Mouse (Mus musculus) heart, embryonic 12.5 days (tissue): Measurements from ENCODE around the gene Prkg2. TPM values are rescaled to one million over a fixed set of nuclear protein-coding genes. Genes with fewer than 3 reads are reported as not detected.

ENCODE experiments used
- ATAC-seq: fragments of 200-750 bp; cut with Nextera tagmentation; 2 replicates; pipeline ENCODE4 v1.8.0; 2017; ENCODE audit warnings: moderate TSS enrichment, moderate library complexity; ENCODE audit not compliant: insufficient number of reproducible peaks, low FRiP score
- H3K27ac ChIP-seq: fragments of 300-500 bp; sonication (generic); 2 replicates; pipeline ENCODE4 v1.5.1; 2016; ENCODE audit warnings: mild to moderate bottlenecking, moderate library complexity; ENCODE audit not compliant: poor library complexity, severe bottlenecking
- H3K27me3 ChIP-seq: fragments of 300-500 bp; sonication (generic); replicated peaks from 2 replicates; pipeline ENCODE4 v1.6.1; 2016; ENCODE audit warnings: mild to moderate bottlenecking, moderate library complexity
- H3K36me3 ChIP-seq: fragments of 300-500 bp; sonication (generic); 2 replicates; pipeline ENCODE4 v1.6.1; 2016; ENCODE audit warnings: mild to moderate bottlenecking, moderate library complexity
- H3K4me1 ChIP-seq: fragments of 300-500 bp; sonication (generic); replicated peaks from 2 replicates; pipeline ENCODE4 v1.6.1; 2016; ENCODE audit warnings: mild to moderate bottlenecking
- H3K4me2 ChIP-seq: fragments of 300-500 bp; sonication (generic); 2 replicates; pipeline ENCODE4 v1.6.1; 2016; ENCODE audit warnings: mild to moderate bottlenecking, moderate library complexity
- H3K4me3 ChIP-seq: fragments of 300-500 bp; sonication (generic); 2 replicates; pipeline ENCODE4 v1.5.1; 2016; ENCODE audit warnings: mild to moderate bottlenecking
- H3K9ac ChIP-seq: fragments of 300-500 bp; sonication (generic); 2 replicates; pipeline ENCODE4 v1.6.1; 2016; ENCODE audit warnings: mild to moderate bottlenecking, moderate library complexity
- H3K9me3 ChIP-seq: fragments of 300-500 bp; sonication (generic); replicated peaks from 2 replicates; pipeline ENCODE4 v1.6.1; 2016; ENCODE audit warnings: mild to moderate bottlenecking, moderate library complexity
- WGBS: fragments of 180-500 bp; shearing (Covaris S2); methylation state at CpG from one replicate; pipeline ENCODE4 v1.1.7; 2016; 5-methylcytosine and 5-hydroxymethylcytosine counted together
- polyA plus RNA-seq: library from polyadenylated mRNA; unstranded; fragments of >200 nt; fragmentation: Nextera tagmentation; extraction: Ambion mirVana; gene quantifications from 2 replicates; pipeline ENCODE4 v1.2.1, GENCODE M21; 2016

Prkg2 gene
- polyA plus RNA-seq, 1 experiment from 2014 or later = 0.34 TPM

DNA sequence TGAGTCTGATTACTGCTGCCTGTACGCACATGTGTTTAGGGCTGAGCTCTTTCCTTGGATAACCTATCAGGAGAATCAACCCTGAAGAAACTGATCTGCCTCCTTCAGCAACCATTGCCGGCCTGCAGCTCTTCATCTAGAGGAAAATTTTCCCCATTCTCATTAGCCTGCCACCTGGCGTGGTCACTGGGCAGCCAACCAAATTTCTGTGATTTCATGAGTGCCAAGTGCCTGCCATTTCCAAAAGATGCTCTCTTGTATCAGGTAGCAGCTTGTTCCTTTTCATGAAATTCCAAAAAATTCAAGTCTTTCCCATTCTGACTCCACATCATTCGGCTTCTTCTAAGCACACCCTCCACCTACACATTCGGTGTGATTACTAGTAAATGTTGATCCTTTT is 136.2 kb downstream of the Prkg2 start:
- Histone ChIP-seq H3K27ac (no peak overlapping the region), H3K4me1 (no peaks in the 10 kb centered on the region), H3K4me3 (no peak overlapping the region), H3K9ac (no peak overlapping the region), H3K4me2 (no peak overlapping the region), H3K27me3 (no peaks in the 10 kb centered on the region), H3K36me3 (no peaks in the 10 kb centered on the region), H3K9me3 (no peaks in the 10 kb centered on the region)
- WGBS = 79% methylated on average over 5 of the region's 5 CpGs
- no peak for ATAC-seq

GRCm38 (mm10) chr5:98897946-98898345 is 139.2 kb downstream of the Prkg2 start:
- no peaks in the 10 kb centered on the region for H3K4me1 ChIP-seq
- no peak overlapping the region for H3K9ac ChIP-seq
- no peak for ATAC-seq
- no peak overlapping the region for H3K4me2 ChIP-seq
- no peak overlapping the region for H3K27ac ChIP-seq
- H3K4me3 ChIP-seq = no peak overlapping the region
- H3K9me3 ChIP-seq = no peaks in the 10 kb centered on the region
- no peaks in the 10 kb centered on the region for H3K27me3 ChIP-seq
- no peaks in the 10 kb centered on the region for H3K36me3 ChIP-seq

DNA sequence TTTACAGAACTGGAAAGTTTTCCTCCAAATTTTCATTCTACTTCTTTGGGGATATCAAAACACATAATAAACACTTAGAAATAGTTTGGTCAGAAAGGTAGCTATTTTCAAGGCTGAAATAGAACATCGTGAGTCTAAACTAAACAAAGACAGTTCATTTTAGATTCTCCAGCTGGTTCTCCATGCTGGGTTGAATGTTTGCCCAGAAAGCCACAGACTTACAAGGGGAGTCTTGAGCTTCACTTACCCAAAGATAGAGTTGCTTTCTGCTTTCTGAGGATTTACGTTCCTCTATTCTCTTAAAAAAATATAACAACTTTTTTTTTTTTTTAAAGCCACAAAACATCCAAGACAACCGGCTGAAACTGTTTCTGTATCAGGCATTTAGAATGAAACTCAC is 142.9 kb downstream of the Prkg2 start:
- Histone ChIP-seq H3K9me3 (no peaks in the 10 kb centered on the region), H3K4me1 (no peaks in the 10 kb centered on the region), H3K27me3 (no peaks in the 10 kb centered on the region), H3K4me3 (no peak overlapping the region), H3K4me2 (no peak overlapping the region), H3K36me3 (no peaks in the 10 kb centered on the region), H3K9ac (no peak overlapping the region), H3K27ac (no peak overlapping the region)
- 68% methylated on average over 3 of the region's 3 CpGs for WGBS
- no peak for ATAC-seq

DNA sequence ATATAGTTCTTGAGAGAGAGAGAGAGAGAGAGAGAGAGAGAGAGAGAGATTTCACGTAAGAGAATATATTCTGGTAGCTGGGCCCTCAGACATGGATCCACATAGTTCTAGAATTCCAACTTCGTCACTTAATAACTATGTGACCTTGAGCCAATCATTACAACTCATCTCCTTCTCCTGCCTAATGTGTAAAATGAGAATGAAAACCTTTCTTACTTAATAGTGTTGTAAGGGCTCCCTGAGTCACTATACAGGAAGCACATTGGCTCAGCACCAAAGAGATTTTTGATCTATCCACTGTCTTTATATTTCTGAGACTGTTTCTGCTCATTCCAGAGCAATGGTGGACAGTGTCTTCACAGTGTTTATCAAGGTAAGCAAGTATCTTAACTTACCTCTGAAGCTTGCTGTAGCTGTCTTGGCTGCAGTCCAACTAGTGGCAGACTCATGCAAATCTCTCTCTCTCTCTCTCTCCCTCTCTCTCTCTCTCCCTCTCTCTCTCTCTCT is 146.6 kb downstream of the Prkg2 start:
- H3K4me1 ChIP-seq = no peaks in the 10 kb centered on the region
- 65% methylated on average over 2 of the region's 2 CpGs for WGBS
- no peaks in the 10 kb centered on the region for H3K27me3 ChIP-seq
- no peak overlapping the region for H3K4me2 ChIP-seq
- H3K36me3 ChIP-seq = no peaks in the 10 kb centered on the region
- H3K4me3 ChIP-seq = no peak overlapping the region
- H3K9ac ChIP-seq = no peak overlapping the region
- H3K9me3 ChIP-seq = no peaks in the 10 kb centered on the region
- ATAC-seq = no peak
- no peak overlapping the region for H3K27ac ChIP-seq

GRCm38 (mm10) chr5:98882096-98882495 is 155.1 kb downstream of the Prkg2 start:
- no peak for ATAC-seq
- no peak overlapping the region for H3K27ac ChIP-seq
- no peaks in the 10 kb centered on the region for H3K36me3 ChIP-seq
- H3K4me2 ChIP-seq = no peak overlapping the region
- no peaks in the 10 kb centered on the region; the same call in 1 of the 2 replicates for H3K27me3 ChIP-seq
- H3K4me3 ChIP-seq = no peak overlapping the region
- 70% methylated on average over 3 of the region's 3 CpGs for WGBS
- H3K9ac ChIP-seq = no peak overlapping the region
- no peaks in the 10 kb centered on the region for H3K9me3 ChIP-seq
- no peaks in the 10 kb centered on the region for H3K4me1 ChIP-seq

Other genes starting within 250 kb of the Prkg2 start
- 0.65 and 0.68 TPM in 2 replicates for gene Bmp3, start 182.9 kb downstream of the Prkg2 start, polyA plus RNA-seq